Mouse (Mus musculus): ENCODE measurements around the gene Pin1rt1. TPM values are rescaled to one million over a fixed set of nuclear protein-coding genes. Genes with fewer than 3 reads are reported as not detected.

Pin1rt1 gene
- total RNA-seq, 2 experiments from 2014 or later = not detected

GRCm38 (mm10) chr2:104739691-104740090 lies 23.5 kb upstream of the Pin1rt1 start:
- Histone ChIP-seq H3K27ac (no peak overlapping the region), H3K4me3 (no peak overlapping the region)
- DNase-seq (ENCODE audit: low spot score in 2 of 2) = no peak
- TF ChIP-seq CTCF (conservative IDR thresholded peaks at IDR 0.05) = no peak

GRCm38 (mm10) chr2:104736241-104736640 lies 20.1 kb upstream of the Pin1rt1 start:
- no peak for TF ChIP-seq CTCF (conservative IDR thresholded peaks at IDR 0.05)
- no peak for DNase-seq (ENCODE audit: low spot score in 2 of 2)
- Histone ChIP-seq H3K4me3 (no peak overlapping the region), H3K27ac (no peak overlapping the region)

GRCm38 (mm10) chr2:104732562-104733256 lies 16.5 kb upstream of the Pin1rt1 start:
- no peak for DNase-seq (ENCODE audit: low spot score in 2 of 2)
- Histone ChIP-seq H3K4me3 (no peak overlapping the region), H3K27ac (no peak overlapping the region)
- TF ChIP-seq CTCF (conservative IDR thresholded peaks at IDR 0.05) = no peak

GRCm38 (mm10) chr2:104732033-104732444 lies 15.9 kb upstream of the Pin1rt1 start:
- no peak for TF ChIP-seq CTCF (conservative IDR thresholded peaks at IDR 0.05)
- DNase-seq (ENCODE audit: low spot score in 2 of 2) = no peak
- Histone ChIP-seq H3K4me3 (no peak overlapping the region), H3K27ac (no peak overlapping the region)

- no peak for TF ChIP-seq CTCF (conservative IDR thresholded peaks at IDR 0.05)
- Histone ChIP-seq H3K4me3 (no peak overlapping the region), H3K27ac (peak overlapping the region; percentile 59; the same call in 1 of the 2 replicates)
- DNase-seq (ENCODE audit: low spot score in 2 of 2) = no peak
Observed at GRCm38 (mm10) chr2:104727369-104727768, 11.2 kb upstream of the Pin1rt1 start.

GRCm38 (mm10) chr2:104722021-104722420 lies 5.8 kb upstream of the Pin1rt1 start:
- Histone ChIP-seq H3K4me3 (no peak overlapping the region), H3K27ac (no peak overlapping the region)
- no peak for TF ChIP-seq CTCF (conservative IDR thresholded peaks at IDR 0.05)
- DNase-seq (ENCODE audit: low spot score in 2 of 2) = no peak

- DNase-seq (ENCODE audit: low spot score in 2 of 2) = no peak
- no peak for TF ChIP-seq CTCF (conservative IDR thresholded peaks at IDR 0.05)
- Histone ChIP-seq H3K27ac (no peak overlapping the region), H3K4me3 (no peak overlapping the region)
Observed at GRCm38 (mm10) chr2:104717827-104718226, 1.6 kb upstream of the Pin1rt1 start.

- no peak for TF ChIP-seq CTCF (conservative IDR thresholded peaks at IDR 0.05)
- no peak overlapping the region for H3K4me3 ChIP-seq
- no peak for DNase-seq (ENCODE audit: low spot score in 2 of 2)
- no peak overlapping the region for H3K27ac ChIP-seq
Observed at GRCm38 (mm10) chr2:104717231-104717735, 1.1 kb upstream of the Pin1rt1 start.

GRCm38 (mm10) chr2:104714254-104714691 lies 1.9 kb downstream of the Pin1rt1 start:
- no peak for TF ChIP-seq CTCF (conservative IDR thresholded peaks at IDR 0.05)
- Histone ChIP-seq H3K4me3 (no peak overlapping the region), H3K27ac (peak overlapping the region; percentile 46; the same call in 1 of the 2 replicates)
- no peak for DNase-seq (ENCODE audit: low spot score in 2 of 2)

GRCm38 (mm10) chr2:104712486-104712809 lies 3.7 kb downstream of the Pin1rt1 start:
- no peak for TF ChIP-seq CTCF (conservative IDR thresholded peaks at IDR 0.05)
- H3K4me3 ChIP-seq = peak overlapping the region; percentile 94
- H3K27ac ChIP-seq = peak overlapping the region; percentile 97
- no peak for DNase-seq (ENCODE audit: low spot score in 2 of 2)

GRCm38 (mm10) chr2:104711585-104712485 lies 4.3 kb downstream of the Pin1rt1 start, which contains the start of gene Tcp11l1:
Tcp11l1 (minus strand) TSS chr2:104712169.
- H3K27ac ChIP-seq = peak within 1 kb of the TSS; percentile 97
- H3K4me3 ChIP-seq = peak within 1 kb of the TSS; percentile 94
- no peak for TF ChIP-seq CTCF (conservative IDR thresholded peaks at IDR 0.05)
- peak in 1 of 2 experiments; percentile 54 for DNase-seq (ENCODE audit: low spot score in 2 of 2)

- no peak for TF ChIP-seq CTCF (conservative IDR thresholded peaks at IDR 0.05)
- Histone ChIP-seq H3K27ac (no peak overlapping the region), H3K4me3 (peak overlapping the region; percentile 94)
- no peak for DNase-seq (ENCODE audit: low spot score in 2 of 2)
Observed at GRCm38 (mm10) chr2:104710670-104711370, 5.4 kb downstream of the Pin1rt1 start.

All from layer of hippocampus, adult 2 months (tissue).